Mouse (Mus musculus) hindbrain, embryonic 11.5 days (tissue): Measurements from ENCODE around the gene Kctd5. TPM values are rescaled to one million over a fixed set of nuclear protein-coding genes. Genes with fewer than 3 reads are reported as not detected.

Source experiments
- ATAC-seq: fragments of 200-750 bp; cut with Nextera tagmentation; 2 replicates; pipeline ENCODE4 v1.8.0; 2017; ENCODE audit warnings: mild to moderate bottlenecking, moderate TSS enrichment, moderate library complexity; ENCODE audit not compliant: low FRiP score
- DNase-seq: peaks from one replicate; pipeline ENCODE4 v3.0.0-alpha.2; 2015; ENCODE audit warnings: low spot score
- H3K27ac ChIP-seq: fragments of 300-500 bp; sonication (generic); 2 replicates; pipeline ENCODE4 v1.5.1; 2014; ENCODE audit warnings: mild to moderate bottlenecking, low read depth, low read length
- H3K27me3 ChIP-seq: fragments of 300-500 bp; sonication (generic); 2 replicates; pipeline ENCODE4 v1.6.1; 2014; ENCODE audit warnings: mild to moderate bottlenecking, low read length, moderate library complexity, mixed read lengths; ENCODE audit not compliant: control insufficient read depth, insufficient read depth
- H3K36me3 ChIP-seq: fragments of 300-500 bp; sonication (generic); 2 replicates; pipeline ENCODE4 v1.6.1; 2014; ENCODE audit warnings: mild to moderate bottlenecking, low read length, moderate library complexity, mixed read lengths; ENCODE audit not compliant: control insufficient read depth, insufficient read depth
- H3K4me1 ChIP-seq: fragments of 300-500 bp; sonication (generic); replicated peaks from 2 replicates; pipeline ENCODE4 v1.6.1; 2014; ENCODE audit warnings: low read length, mixed read lengths; ENCODE audit not compliant: control insufficient read depth, insufficient read depth
- H3K4me2 ChIP-seq: fragments of 300-500 bp; sonication (generic); replicated peaks from 2 replicates; pipeline ENCODE4 v1.6.1; 2014; ENCODE audit warnings: mild to moderate bottlenecking, low read depth, low read length
- H3K4me3 ChIP-seq: fragments of 300-500 bp; sonication (generic); 2 replicates; pipeline ENCODE4 v1.5.1; 2014; ENCODE audit warnings: low read depth, low read length
- H3K9ac ChIP-seq: fragments of 300-500 bp; sonication (generic); 2 replicates; pipeline ENCODE4 v1.6.1; 2014; ENCODE audit warnings: low read depth, low read length
- H3K9me3 ChIP-seq: fragments of 300-500 bp; sonication (generic); 2 replicates; pipeline ENCODE4 v1.6.1; 2016; ENCODE audit warnings: low read length; ENCODE audit not compliant: control insufficient read depth
- WGBS: fragments of 180-500 bp; shearing (Covaris S2); extraction: QIAGEN DNeasy Blood & Tissue Kit; methylation state at CpG from one replicate; pipeline ENCODE4 v1.1.7; 2014; 5-methylcytosine and 5-hydroxymethylcytosine counted together
- polyA plus RNA-seq: library from polyadenylated mRNA; unstranded; fragments of >200 nt; fragmentation: Nextera tagmentation; extraction: Ambion mirVana; gene quantifications from 2 replicates; pipeline ENCODE4 v1.2.1, GENCODE M21; 2014

The Kctd5 gene
- polyA plus RNA-seq, 1 experiment from 2014 or later: 79.8 TPM

GRCm38 (mm10) chr17:24006930-24007329, 66.4 kb downstream of the Kctd5 start:
- DNase-seq (no peak), ATAC-seq (no peak)
- Histone ChIP-seq H3K4me2 (no peak overlapping the region), H3K4me1 (no peaks in the 10 kb centered on the region), H3K27me3 (no peaks in the 10 kb centered on the region), H3K27ac (no peak overlapping the region), H3K36me3 (no peaks in the 10 kb centered on the region), H3K4me3 (no peak overlapping the region), H3K9ac (no peak overlapping the region), H3K9me3 (no peaks in the 10 kb centered on the region)
- WGBS: 51% methylated on average over 2 of the region's 2 CpGs

GRCm38 (mm10) chr17:24005049-24005448, 68.2 kb downstream of the Kctd5 start:
- H3K27me3 ChIP-seq: no peaks in the 10 kb centered on the region
- no peak overlapping the region for H3K9ac ChIP-seq
- no peaks in the 10 kb centered on the region for H3K9me3 ChIP-seq
- ATAC-seq (no peak), DNase-seq (no peak)
- H3K27ac ChIP-seq: no peak overlapping the region
- H3K4me1 ChIP-seq: no peaks in the 10 kb centered on the region
- no peak overlapping the region for H3K4me3 ChIP-seq
- H3K4me2 ChIP-seq: no peak overlapping the region
- 93% methylated on average over 3 of the region's 3 CpGs for WGBS
- no peaks in the 10 kb centered on the region for H3K36me3 ChIP-seq

DNA sequence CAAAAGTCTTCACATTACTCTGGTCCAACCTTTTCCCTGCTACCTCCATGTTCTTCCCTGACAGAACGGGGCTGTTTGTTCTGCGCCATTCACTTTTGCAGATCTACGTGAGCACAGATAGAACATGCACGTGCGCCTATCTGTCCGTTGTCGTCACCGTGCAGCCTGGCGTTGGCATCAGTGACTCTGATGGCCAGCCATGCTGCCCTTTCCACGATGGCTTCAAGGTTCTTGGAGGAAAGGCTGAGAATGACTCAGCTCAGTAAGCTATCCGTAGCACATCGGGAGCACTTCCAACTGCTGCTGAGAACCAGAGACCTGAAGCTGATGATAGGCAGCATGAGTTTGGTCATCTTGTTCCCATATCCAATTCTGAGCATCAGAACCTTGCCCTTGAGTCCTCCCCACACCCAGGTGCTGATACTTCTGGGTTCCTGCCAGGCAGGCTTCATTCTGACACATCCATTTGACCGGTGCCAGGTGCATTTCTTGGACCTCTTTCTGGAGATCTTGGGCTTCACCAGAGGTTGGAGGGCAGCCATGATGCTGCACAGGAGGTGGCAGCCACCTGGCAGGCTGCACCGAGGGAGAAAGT, 69.1 kb downstream of the Kctd5 start:
- Histone ChIP-seq H3K9ac (no peak overlapping the region), H3K27me3 (no peaks in the 10 kb centered on the region), H3K9me3 (no peaks in the 10 kb centered on the region), H3K4me2 (no peak overlapping the region), H3K36me3 (no peaks in the 10 kb centered on the region), H3K27ac (no peak overlapping the region), H3K4me3 (no peak overlapping the region), H3K4me1 (no peaks in the 10 kb centered on the region)
- ATAC-seq: no peak
- WGBS: 92% methylated on average over 14 of the region's 14 CpGs
- no peak for DNase-seq

GRCm38 (mm10) chr17:24000404-24000803, 72.9 kb downstream of the Kctd5 start:
- WGBS: 69% methylated on average over 5 of the region's 5 CpGs
- no peak for DNase-seq
- Histone ChIP-seq H3K4me3 (no peak overlapping the region), H3K9me3 (no peaks in the 10 kb centered on the region), H3K27me3 (no peaks in the 10 kb centered on the region), H3K36me3 (no peaks in the 10 kb centered on the region), H3K9ac (no peak overlapping the region), H3K4me2 (no peak overlapping the region), H3K4me1 (no peaks in the 10 kb centered on the region), H3K27ac (no peak overlapping the region)
- no peak for ATAC-seq

DNA sequence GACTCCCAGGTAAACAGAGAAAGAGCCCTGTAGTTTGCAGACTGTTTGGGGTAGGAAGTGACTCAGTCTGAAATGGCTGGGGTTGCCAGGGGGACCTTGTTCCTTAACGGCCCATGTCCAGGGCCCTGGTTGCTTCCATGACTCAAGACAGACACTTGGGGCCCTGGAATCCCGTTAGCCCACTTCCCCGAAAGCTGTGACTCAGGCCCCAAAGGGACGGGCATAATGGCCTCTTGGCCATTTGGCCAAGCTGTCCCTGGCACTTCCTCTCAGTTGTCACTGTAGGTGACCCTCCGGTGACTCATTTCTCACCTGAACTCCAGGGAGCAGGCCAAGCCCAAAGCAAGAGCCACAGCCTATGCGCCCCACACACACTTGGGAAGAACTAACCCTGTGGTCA, 74.9 kb downstream of the Kctd5 start:
- Histone ChIP-seq H3K9me3 (no peaks in the 10 kb centered on the region), H3K27ac (no peak overlapping the region), H3K9ac (no peak overlapping the region), H3K4me3 (no peak overlapping the region), H3K27me3 (no peaks in the 10 kb centered on the region; the same call in 1 of the 2 replicates), H3K4me1 (no peaks in the 10 kb centered on the region), H3K4me2 (no peak overlapping the region), H3K36me3 (no peaks in the 10 kb centered on the region)
- ATAC-seq (no peak), DNase-seq (no peak)
- 76% methylated on average over 6 of the region's 6 CpGs for WGBS

- ATAC-seq (no peak), DNase-seq (no peak)
- no peaks in the 10 kb centered on the region for H3K4me1 ChIP-seq
- no peaks in the 10 kb centered on the region for H3K9me3 ChIP-seq
- H3K27ac ChIP-seq: no peak within 1 kb of the TSS
- H3K4me3 ChIP-seq: no peak within 1 kb of the TSS
- no peak within 1 kb of the TSS for H3K4me2 ChIP-seq
- H3K9ac ChIP-seq: no peak within 1 kb of the TSS
- no peaks in the 10 kb centered on the region; the same call in 1 of the 2 replicates for H3K27me3 ChIP-seq
- no peaks in the 10 kb centered on the region for H3K36me3 ChIP-seq
- 56% methylated on average over 2 of the region's 2 CpGs for WGBS
Measured at GRCm38 (mm10) chr17:23997901-23998300, 75.4 kb downstream of the Kctd5 start, which contains the start of gene Prss22. TSS of gene Prss22 (minus strand) at chr17:23998100.

Other genes with a start within 250 kb of the Kctd5 start
- gene Elob, start 244.3 kb downstream of the Kctd5 start, polyA plus RNA-seq: 1,090 and 1,145 TPM in 2 replicates
- 0.14 TPM in 1 of 2 replicates, not detected in the other for gene Prss33, start 237.4 kb downstream of the Kctd5 start, polyA plus RNA-seq
- not detected in 2 replicates for gene Prss32, start 229.6 kb downstream of the Kctd5 start, polyA plus RNA-seq
- gene Prss41, start 229.3 kb downstream of the Kctd5 start, polyA plus RNA-seq: 0.92 and 1.6 TPM in 2 replicates
- not detected in 2 replicates for gene Prss21, start 205.4 kb downstream of the Kctd5 start, polyA plus RNA-seq
- gene Dcpp1, start 192.6 kb downstream of the Kctd5 start, polyA plus RNA-seq: not detected in 2 replicates
- not detected in 2 replicates for gene Dcpp2, start 192.6 kb downstream of the Kctd5 start, polyA plus RNA-seq
- gene Dcpp3, start 156.0 kb downstream of the Kctd5 start, polyA plus RNA-seq: not detected in 2 replicates
- gene Sbp, start 131.8 kb downstream of the Kctd5 start, polyA plus RNA-seq: not detected in 2 replicates
- not detected in 2 replicates for gene Sbpl, start 118.2 kb downstream of the Kctd5 start, polyA plus RNA-seq
- gene Prss30, start 92.9 kb downstream of the Kctd5 start, polyA plus RNA-seq: not detected in 2 replicates
- gene Prss22, start 75.4 kb downstream of the Kctd5 start, polyA plus RNA-seq: 0.25 and 0.51 TPM in 2 replicates
- gene Prss27, start 35.3 kb downstream of the Kctd5 start, polyA plus RNA-seq: 0.19 TPM in 1 of 2 replicates, not detected in the other
- gene Pdpk1, start 77.4 kb upstream of the Kctd5 start, polyA plus RNA-seq: 46.5 and 61.7 TPM in 2 replicates
- gene Amdhd2, start 90.3 kb upstream of the Kctd5 start, polyA plus RNA-seq: 31.1 and 33.1 TPM in 2 replicates
- 499 and 514 TPM in 2 replicates for gene Atp6v0c, start 96.2 kb upstream of the Kctd5 start, polyA plus RNA-seq
- gene Tbc1d24, start 132.1 kb upstream of the Kctd5 start, polyA plus RNA-seq: 6.2 and 6.3 TPM in 2 replicates
- gene Ntn3, start 136.0 kb upstream of the Kctd5 start, polyA plus RNA-seq: 4.4 and 5.0 TPM in 2 replicates
- 16.2 and 17.8 TPM in 2 replicates for gene Tedc2, start 147.4 kb upstream of the Kctd5 start, polyA plus RNA-seq
- gene Ccnf, start 178.0 kb upstream of the Kctd5 start, polyA plus RNA-seq: 63.6 and 71.7 TPM in 2 replicates